Mouse (Mus musculus) monocyte, adult 5-6 weeks (primary cell): ENCODE data around the gene Nfia. TPM values are rescaled to one million over a fixed set of nuclear protein-coding genes. Genes with fewer than 3 reads are reported as not detected.

Source experiments
- ATAC-seq: fragments of 153-309, 156-312 bp; replicated peaks from 2 replicates; pipeline ENCODE4 v1.8.0; 2017; ENCODE audit warnings: mild to moderate bottlenecking; ENCODE audit not compliant: low TSS enrichment, insufficient number of reproducible peaks, severe bottlenecking, poor library complexity, low FRiP score
- total RNA-seq: library from RNA; stranded (forward); fragments of 200-1000, 200-491, 200-594 nt; gene quantifications from 3 replicates; pipeline ENCODE4 v1.2.3, GENCODE M21; 2017

Nfia gene
- total RNA-seq, 1 experiment from 2014 or later: 0.67 TPM

GRCm38 (mm10) chr4:98050781-98051180 is 278.2 kb downstream of the Nfia start:
- no peak for ATAC-seq

DNA sequence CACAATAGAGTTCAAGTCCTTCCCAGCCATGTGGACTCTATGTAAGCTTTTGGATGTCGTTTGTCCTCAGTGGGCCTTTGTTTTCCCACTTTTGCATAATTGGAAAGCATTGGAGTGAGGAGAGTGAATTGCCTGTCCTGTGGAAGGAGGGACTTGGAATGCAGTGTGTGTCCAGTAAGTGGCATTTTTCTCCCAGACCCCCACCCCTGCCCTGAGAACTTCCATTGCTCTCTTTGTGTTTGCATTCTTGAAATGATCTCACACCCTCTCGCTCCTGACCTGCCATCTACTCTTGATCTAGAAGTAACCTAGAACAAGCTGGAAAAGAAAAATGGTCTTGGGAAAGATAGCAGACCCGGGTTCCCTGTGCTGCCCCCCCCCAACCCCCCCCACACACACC is 278.8 kb downstream of the Nfia start:
- no peak for ATAC-seq

GRCm38 (mm10) chr4:98055036-98055435 is 282.5 kb downstream of the Nfia start:
- no peak for ATAC-seq

DNA sequence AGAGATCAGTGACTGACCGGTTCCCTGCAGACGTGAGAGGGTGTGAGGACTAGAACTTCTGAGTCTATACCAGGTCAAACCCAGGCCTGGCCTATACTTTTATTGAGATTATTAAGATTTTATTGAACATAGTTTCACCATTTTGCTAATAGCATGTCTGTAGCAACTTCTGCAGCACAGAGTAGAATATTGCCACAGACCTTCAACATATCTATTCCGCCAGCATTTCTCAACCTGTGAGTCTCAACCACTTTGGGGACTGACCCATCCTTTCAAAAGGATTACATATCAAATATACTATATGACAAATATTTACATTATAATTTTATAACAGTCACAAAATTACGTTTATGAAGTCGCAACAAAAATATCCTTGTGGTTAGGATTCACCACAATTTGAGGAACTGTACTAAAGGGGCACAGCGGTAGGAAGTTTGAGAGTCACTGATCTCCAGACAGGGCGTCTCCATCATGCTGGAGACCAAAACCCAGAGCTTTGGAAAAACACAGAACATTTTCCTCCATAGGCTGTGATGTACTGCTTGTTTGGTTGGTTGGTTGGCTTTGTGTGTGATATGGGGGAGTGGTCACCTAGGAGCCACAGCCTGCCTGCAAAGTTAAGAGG is 284.0 kb downstream of the Nfia start:
- no peak for ATAC-seq

GRCm38 (mm10) chr4:98057246-98057645 is 284.7 kb downstream of the Nfia start:
- ATAC-seq: no peak

DNA sequence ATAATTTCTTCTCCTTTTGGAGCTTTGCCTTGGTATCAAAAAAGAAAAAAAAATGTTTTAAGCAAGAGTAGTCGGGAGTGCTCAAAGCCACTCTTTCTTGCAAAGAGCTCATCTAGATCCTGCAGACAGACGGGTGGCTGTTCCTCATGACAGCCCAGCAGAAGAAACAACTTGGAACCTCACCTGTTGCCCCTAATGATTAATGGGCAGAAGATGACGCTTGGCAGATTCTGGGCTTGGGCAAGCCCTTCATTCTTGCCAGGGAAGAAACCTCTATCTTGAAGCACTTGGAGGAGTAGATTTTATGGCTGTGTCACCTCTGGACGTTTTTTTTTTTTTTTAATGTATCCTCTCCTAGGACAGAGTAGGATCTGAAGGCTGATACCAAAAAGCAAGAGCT is 285.2 kb downstream of the Nfia start:
- ATAC-seq: no peak

DNA sequence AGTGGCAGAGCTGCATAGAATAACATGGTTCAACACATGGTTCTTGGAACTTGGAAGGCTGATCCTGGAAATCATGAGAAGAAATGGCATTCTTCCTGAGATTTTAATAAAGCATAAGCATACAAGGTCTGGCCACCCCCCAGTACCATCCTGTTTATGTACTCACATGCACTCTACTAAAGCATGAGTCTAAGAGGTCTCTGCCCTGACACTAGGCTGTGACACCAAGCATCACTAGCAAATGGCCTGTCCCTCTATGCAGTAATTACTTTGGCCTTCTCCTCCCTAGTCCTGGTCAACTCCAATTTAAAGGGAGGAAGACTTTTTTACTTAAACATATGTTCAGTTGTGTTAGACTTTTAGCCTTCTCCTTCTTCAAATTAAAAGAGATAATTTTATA is 285.6 kb downstream of the Nfia start:
- no peak for ATAC-seq

- no peak for ATAC-seq
Observed at GRCm38 (mm10) chr4:98060601-98061000, 288.1 kb downstream of the Nfia start.

GRCm38 (mm10) chr4:98061086-98061485 is 288.6 kb downstream of the Nfia start:
- no peak for ATAC-seq

- ATAC-seq: no peak
Observed at GRCm38 (mm10) chr4:98063280-98063679, 290.7 kb downstream of the Nfia start.

DNA sequence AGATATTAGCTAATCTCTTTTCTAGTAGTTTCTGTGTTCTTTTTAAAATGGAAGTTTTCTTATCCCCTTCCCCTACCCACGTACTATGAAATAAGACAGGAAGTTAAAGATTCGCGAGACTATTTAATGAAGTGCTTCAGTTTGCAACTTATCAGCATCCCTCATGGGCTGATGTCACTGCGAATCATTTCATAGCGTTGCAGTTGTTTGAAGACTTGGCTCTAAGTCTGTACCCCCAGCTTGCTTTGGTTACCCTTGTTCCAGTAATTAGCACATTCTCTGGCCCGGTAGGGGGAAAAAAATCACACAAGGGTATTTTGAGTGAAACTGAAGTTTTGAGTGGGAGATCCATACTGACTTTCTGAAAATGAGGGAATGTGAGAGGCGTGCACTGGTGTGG is 303.6 kb downstream of the Nfia start:
- ATAC-seq: no peak

GRCm38 (mm10) chr4:98076624-98077023 is 304.1 kb downstream of the Nfia start:
- ATAC-seq: no peak

- no peak for ATAC-seq
Observed at GRCm38 (mm10) chr4:98080586-98080985, 308.1 kb downstream of the Nfia start.

DNA sequence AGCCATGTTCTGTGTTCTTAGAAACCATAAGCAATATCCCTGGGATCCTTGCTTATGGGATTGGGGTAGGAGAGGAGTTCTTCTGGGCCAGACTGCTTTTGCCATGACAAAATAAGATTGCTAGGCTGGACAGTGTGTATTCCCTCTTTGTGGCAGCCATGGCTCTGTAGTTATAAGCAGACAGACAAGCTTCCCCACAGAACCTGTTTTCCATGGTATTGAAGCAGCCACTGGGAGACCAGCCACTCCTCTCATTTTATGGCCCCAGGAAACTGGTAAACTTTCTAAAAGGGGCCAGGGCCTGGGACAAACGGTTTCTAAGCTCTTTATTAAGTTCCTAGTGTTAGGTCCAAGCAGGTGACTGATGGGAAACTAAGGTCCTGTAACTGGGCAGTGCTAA is 309.4 kb downstream of the Nfia start:
- no peak for ATAC-seq

DNA sequence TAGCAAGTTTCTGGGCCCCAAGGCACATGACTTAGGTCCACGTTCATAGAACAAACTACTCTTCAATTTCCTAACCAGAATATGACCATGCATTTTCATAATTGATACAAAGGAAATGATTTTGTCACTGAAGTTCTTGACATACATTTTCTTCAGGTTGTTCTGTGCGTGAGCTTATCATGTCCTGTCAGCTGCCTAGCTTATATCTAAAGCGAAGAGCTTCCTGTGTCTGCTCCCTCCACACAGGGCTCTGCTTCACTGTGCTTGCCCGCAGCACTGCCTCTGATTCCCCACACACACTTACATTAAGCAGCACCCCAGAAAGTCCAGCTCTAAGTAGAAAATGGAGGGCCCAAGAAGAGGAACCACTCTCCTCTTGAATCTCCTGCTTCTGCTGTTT is 310.0 kb downstream of the Nfia start:
- ATAC-seq: no peak

DNA sequence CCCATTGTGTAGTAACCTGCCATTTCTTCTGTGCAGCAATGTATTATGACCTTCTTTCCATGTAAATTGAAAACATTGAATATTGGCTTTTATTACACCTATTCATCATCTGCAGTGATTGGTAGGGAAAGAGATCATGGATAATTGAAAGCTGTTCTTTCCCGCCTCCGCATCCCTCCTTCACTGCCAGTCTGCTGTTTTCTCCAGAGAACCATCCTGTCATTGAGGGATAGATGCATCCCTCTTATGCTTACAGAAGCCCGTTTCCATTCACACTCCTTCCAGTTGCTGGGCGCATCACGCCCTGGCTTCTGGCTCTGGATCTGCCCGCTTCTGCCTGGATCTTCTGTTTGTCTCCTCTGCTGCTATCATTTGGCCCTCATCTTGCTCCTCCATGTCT is 312.5 kb downstream of the Nfia start:
- no peak for ATAC-seq

DNA sequence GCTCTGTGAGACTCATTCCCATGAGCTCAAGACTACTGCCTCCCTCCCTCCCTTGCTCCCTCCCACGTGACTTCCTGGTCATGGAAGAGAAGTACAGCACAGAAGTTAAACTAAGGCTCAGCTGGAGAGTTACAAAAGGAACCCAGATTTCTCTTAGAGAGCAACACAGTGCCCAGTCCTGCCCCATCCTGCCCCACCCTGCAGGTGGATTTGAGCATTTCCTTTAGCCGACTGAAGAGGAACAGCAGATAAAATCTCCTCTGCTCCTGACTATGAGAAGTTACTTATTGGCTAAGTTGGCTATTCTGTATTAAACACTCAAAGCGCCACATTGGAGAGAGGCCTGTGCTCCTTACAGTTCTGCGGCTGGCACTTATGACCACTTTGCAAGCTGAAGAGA is 314.4 kb downstream of the Nfia start:
- no peak for ATAC-seq

GRCm38 (mm10) chr4:98089985-98090384 is 317.5 kb downstream of the Nfia start:
- no peak for ATAC-seq

DNA sequence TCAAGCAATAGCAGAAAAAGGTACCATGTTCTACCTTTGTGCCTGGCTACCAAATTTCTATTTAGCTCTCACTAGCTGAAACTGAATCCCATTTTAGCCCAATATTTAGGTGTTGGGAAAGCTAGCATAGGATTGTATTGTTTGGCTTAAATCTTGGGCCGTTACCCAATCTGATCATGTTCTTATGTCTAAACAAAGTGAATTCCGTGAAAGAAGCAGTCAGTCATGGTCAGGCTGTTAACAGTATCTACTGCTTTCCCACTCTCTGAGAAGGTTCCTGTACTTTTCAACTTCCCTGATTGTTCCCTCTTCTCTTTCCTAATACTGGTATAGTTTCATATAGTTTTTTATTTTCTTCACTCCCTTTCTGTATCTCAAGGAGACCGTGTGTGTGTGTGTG is 318.1 kb downstream of the Nfia start:
- no peak for ATAC-seq

DNA sequence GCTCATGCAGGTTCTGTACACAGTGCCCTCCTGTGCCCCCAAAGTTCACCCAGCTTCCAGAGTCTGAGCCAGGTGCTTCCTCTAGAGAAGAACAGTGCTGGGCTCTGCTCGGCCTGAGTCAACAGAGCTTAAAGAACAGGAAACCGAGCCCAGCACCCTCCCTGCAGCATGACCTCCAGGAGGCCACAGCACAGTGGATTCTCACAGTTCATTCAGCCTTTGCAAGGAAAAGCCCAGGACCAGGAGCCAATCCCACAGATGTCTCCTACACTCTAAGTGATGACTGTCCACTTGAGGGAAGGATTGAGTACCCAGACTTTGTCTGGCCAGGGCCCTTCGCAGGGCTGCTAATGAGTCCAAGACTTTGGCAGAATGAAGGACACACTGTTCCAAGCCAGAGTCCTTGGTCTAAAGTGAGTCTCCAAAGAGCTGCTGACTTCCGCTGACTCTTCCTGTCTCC is 318.9 kb downstream of the Nfia start:
- no peak for ATAC-seq

DNA sequence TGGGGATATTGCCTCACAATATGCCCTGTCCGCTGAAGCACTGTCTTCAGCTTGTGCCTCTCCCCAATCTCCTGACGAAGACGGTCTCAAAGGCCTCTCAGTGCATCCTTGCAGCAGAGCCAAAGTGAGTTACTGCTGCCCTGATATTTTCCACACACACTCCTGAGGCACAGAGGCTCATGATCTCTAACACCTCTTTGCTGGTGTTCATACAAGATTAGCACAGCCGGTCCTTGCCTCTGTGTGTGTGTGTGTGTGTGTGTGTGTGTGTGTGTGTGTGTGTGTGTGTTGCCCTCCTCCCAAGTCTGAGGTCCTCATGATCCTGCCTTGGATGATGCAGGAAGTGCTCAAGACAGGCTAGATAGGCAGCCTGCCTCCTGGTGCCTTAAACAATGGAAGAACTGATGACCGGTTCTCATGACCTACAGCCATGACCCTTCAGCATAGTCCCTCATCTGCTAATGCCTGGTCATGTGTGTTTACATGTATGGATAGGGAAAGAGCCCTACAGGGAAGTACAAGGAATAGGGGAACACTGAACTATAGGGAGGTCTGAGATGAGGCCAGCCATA is 319.5 kb downstream of the Nfia start:
- ATAC-seq: no peak
